Mouse (Mus musculus) gastrocnemius, postnatal 36 days (tissue): Measurements from ENCODE around the gene Baz1b. TPM values are rescaled to one million over a fixed set of nuclear protein-coding genes. Genes with fewer than 3 reads are reported as not detected.
A peak's percentile ranks its signal among the peaks of the same experiment; 100 is the strongest.

ENCODE experiments used
- DNase-seq, 2 experiments: peaks; one replicate each; pipeline ENCODE4 v3.0.0; 2022
- intact Hi-C: fragments of 180-260 bp; cut with DNase I; formaldehyde crosslinking; loops from one replicate; pipeline ENCODE4 v1.15.1; 2025
- long read RNA-seq, 2 experiments: library from polyadenylated mRNA; stranded (forward); transcript quantifications; one replicate each; pipeline ENCODE4 v2.0.0; 2021
- total RNA-seq, 2 experiments: library from RNA; stranded (reverse); gene quantifications; 2 replicates each; pipeline ENCODE4 v1.2.3; 2021

Baz1b gene
- total RNA-seq = 10 to 100 TPM; 26.1 to 26.3 TPM
- long read RNA-seq, experiment 1, partial matches to known transcripts = 4 of 4 reads
- long read RNA-seq, experiment 1, other reads (novel, unspliced or antisense) = 0 of 4 reads
- long read RNA-seq, experiment 2, full-length matches to known transcripts = 1 of 6 reads
- long read RNA-seq, experiment 2, partial matches to known transcripts = 0 of 6 reads
- long read RNA-seq, experiment 2, other reads (novel, unspliced or antisense) = 5 of 6 reads

- DNase-seq = peak; percentile 96 to 98
- intact Hi-C loops = no loop called here
Measured at GRCm38 (mm10) chr5:135186621-135187348, at the start of gene Baz1b. Gene Baz1b (plus strand): TSS chr5:135187264.

- intact Hi-C loops = no loop called here
- DNase-seq = no peak
Measured at GRCm38 (mm10) chr5:135139881-135140280, 47.2 kb upstream of the Baz1b start.

GRCm38 (mm10) chr5:135144469-135144868 is 42.6 kb upstream of the Baz1b start:
- intact Hi-C loops = no loop called here
- no peak for DNase-seq

- no peak for DNase-seq
- intact Hi-C loops = no loop called here
Measured at GRCm38 (mm10) chr5:135145532-135145931, 41.5 kb upstream of the Baz1b start.

- no peak for DNase-seq
- intact Hi-C loops = no loop called here
Measured at GRCm38 (mm10) chr5:135145955-135146354, 41.1 kb upstream of the Baz1b start.

- intact Hi-C loops = no loop called here
- DNase-seq = no peak
Measured at GRCm38 (mm10) chr5:135148715-135149052, 38.4 kb upstream of the Baz1b start.

GRCm38 (mm10) chr5:135149053-135149819 is 37.8 kb upstream of the Baz1b start, which contains the start of gene Tbl2:
Gene Tbl2 (plus strand): TSS chr5:135149657.
- peak; percentile 98 to 99 for DNase-seq
- intact Hi-C loops = no loop called here

- DNase-seq = no peak
Measured at GRCm38 (mm10) chr5:135149820-135150178, 37.3 kb upstream of the Baz1b start.

GRCm38 (mm10) chr5:135156496-135156895 is 30.6 kb upstream of the Baz1b start:
- intact Hi-C loops = no loop called here
- no peak for DNase-seq

More at GRCm38 (mm10) chr5:135149820-135150178, 37.3 kb upstream of the Baz1b start:
- intact Hi-C loops = no loop called here

GRCm38 (mm10) chr5:135161221-135161620 is 25.8 kb upstream of the Baz1b start:
- DNase-seq = peak; percentile 42 to 56
- intact Hi-C loops = no loop called here

- intact Hi-C loops = no loop called here
- DNase-seq = no peak
Measured at GRCm38 (mm10) chr5:135161650-135162049, 25.4 kb upstream of the Baz1b start.

- no peak for DNase-seq
- intact Hi-C loops = no loop called here
Measured at GRCm38 (mm10) chr5:135162361-135162760, 24.7 kb upstream of the Baz1b start.

- no peak for DNase-seq
- intact Hi-C loops = no loop called here
Measured at GRCm38 (mm10) chr5:135162821-135163220, 24.2 kb upstream of the Baz1b start.

GRCm38 (mm10) chr5:135166909-135167308 is 20.2 kb upstream of the Baz1b start:
- intact Hi-C loops = no loop called here

GRCm38 (mm10) chr5:135167469-135167868 is 19.6 kb upstream of the Baz1b start:
- intact Hi-C loops = no loop called here
- no peak for DNase-seq

More at GRCm38 (mm10) chr5:135166909-135167308, 20.2 kb upstream of the Baz1b start:
- no peak for DNase-seq

GRCm38 (mm10) chr5:135168063-135169062 is 18.7 kb upstream of the Baz1b start, which contains the start of gene Bcl7b:
Gene Bcl7b (plus strand): TSS chr5:135168283.
- peak; percentile 94 to 96 for DNase-seq
- intact Hi-C loops = no loop called here

- intact Hi-C loops = no loop called here
- DNase-seq = no peak
Measured at GRCm38 (mm10) chr5:135169479-135169878, 17.6 kb upstream of the Baz1b start.

GRCm38 (mm10) chr5:135171688-135172220 is 15.3 kb upstream of the Baz1b start:
- no peak for DNase-seq
- intact Hi-C loops = no loop called here

GRCm38 (mm10) chr5:135172986-135173385 is 14.1 kb upstream of the Baz1b start:
- DNase-seq = no peak
- intact Hi-C loops = no loop called here

GRCm38 (mm10) chr5:135175086-135175485 is 12.0 kb upstream of the Baz1b start:
- intact Hi-C loops = no loop called here
- DNase-seq = no peak
